ENCODE assay signal across 8 mouse cellular contexts in the genomic region with DNA sequence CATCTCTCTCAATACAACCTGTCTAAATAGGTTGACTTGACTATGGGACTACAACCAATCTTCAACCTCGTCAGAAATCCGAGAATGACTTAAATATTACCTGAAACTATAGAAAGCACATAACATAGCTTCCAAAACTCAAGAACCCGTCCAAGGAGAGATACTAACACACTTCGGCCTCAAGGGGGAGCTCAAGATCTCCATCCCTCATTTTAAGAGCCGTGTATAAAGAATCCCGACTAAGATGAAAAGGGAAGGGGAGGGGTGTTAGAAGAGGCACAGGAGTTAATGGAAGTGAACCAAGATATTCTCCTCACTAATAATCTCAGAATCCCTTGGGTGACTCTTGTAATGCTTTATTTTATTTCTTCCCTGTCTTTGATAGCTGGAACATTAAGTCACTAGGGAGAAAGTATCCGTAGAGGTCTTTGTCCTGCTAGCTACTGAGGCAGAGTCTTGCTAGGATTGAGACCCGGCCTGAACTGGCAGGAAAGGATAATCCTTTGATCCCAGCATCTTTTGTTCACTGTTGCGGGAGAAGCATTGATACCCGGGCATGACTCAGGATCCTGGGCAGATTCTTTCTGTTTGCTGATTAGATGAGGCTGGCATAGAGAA. TPM values are rescaled to one million over a fixed set of nuclear protein-coding genes. Genes with fewer than 3 reads are reported as not detected.
DNase-seq lines count a peak whose midpoint lies in the region; ATAC-seq and TF ChIP-seq lines count a peak whose summit lies in the region.

No protein-coding gene starts in this region.

- peak; percentile 45 for DNase-seq in right cerebral cortex, adult 18-20 months
- no peak for DNase-seq in right cerebral cortex, postnatal 25 days
- peak; percentile 87 for DNase-seq in c-Kit-positive CD71-positive TER-119-positive erythroid progenitor cells, embryonic 14.5 days (ENCODE audit: low spot score)
- peak; percentile 81 for DNase-seq in hindlimb bud, embryonic 11.5 days (ENCODE audit: extremely low spot score, low read depth, low spot score)
- DNase-seq in limb, embryonic 14.5 days (ENCODE audit: low spot score), result peak; percentile 63
- DNase-seq in midbrain, postnatal 0 days (ENCODE audit: low spot score), result peak; percentile 76
- peak; percentile 61 for DNase-seq in stomach, postnatal 0 days (ENCODE audit: low spot score)

- TF ChIP-seq POLR2A in limb, embryonic 14.5 days (IDR thresholded peaks at IDR 0.05; ENCODE audit: borderline replicate concordance, extremely low read depth, insufficient read depth, insufficient read length), result no peak

- WGBS in forebrain, embryonic 12.5 days, result 3% methylated on average over 10 of the region's 10 CpGs
- WGBS in limb, embryonic 14.5 days, result 24% methylated on average over 10 of the region's 10 CpGs
- 2% methylated on average over 10 of the region's 10 CpGs for WGBS in midbrain, postnatal 0 days
- 17% methylated on average over 10 of the region's 10 CpGs for WGBS in stomach, postnatal 0 days

- H3K9me3 ChIP-seq in forebrain, embryonic 12.5 days, result no peaks in the 10 kb centered on the region
- no peaks in the 10 kb centered on the region for H3K9me3 ChIP-seq in limb, embryonic 14.5 days (ENCODE audit: control insufficient read depth, low read length)
- no peaks in the 10 kb centered on the region for H3K9me3 ChIP-seq in midbrain, postnatal 0 days (ENCODE audit: low read length)
- no peaks in the 10 kb centered on the region for H3K9me3 ChIP-seq in stomach, postnatal 0 days (ENCODE audit: control insufficient read depth, low read length)

- H3K27ac ChIP-seq in forebrain, embryonic 12.5 days, result no peak overlapping the region
- H3K27ac ChIP-seq in limb, embryonic 14.5 days (replicated peaks; ENCODE audit: low read depth, low read length), result no peak overlapping the region
- no peak overlapping the region for H3K27ac ChIP-seq in midbrain, postnatal 0 days (ENCODE audit: low read depth, low read length)
- H3K27ac ChIP-seq in stomach, postnatal 0 days (replicated peaks), result no peak overlapping the region

- peaks cover 5% of the 10 kb centered on the region; the same call in 1 of the 2 replicates for H3K4me1 ChIP-seq in forebrain, embryonic 12.5 days
- H3K4me1 ChIP-seq in limb, embryonic 14.5 days (ENCODE audit: control insufficient read depth, insufficient read depth, low read length), result 0 out of 2 replicates have a peak, but pooled peaks cover 3% of the 10 kb centered on the region
- no peaks in the 10 kb centered on the region for H3K4me1 ChIP-seq in midbrain, postnatal 0 days (ENCODE audit: insufficient read depth, low read length)
- H3K4me1 ChIP-seq in stomach, postnatal 0 days (replicated peaks; ENCODE audit: control insufficient read depth, insufficient read depth), result no peaks in the 10 kb centered on the region

- TF ChIP-seq CTCF in midbrain, postnatal 0 days (IDR thresholded peaks at IDR 0.05), result peak; percentile 94
- TF ChIP-seq CTCF in stomach, postnatal 0 days (IDR thresholded peaks at IDR 0.05; ENCODE audit: low read depth), result peak; percentile 92

- no peaks in the 10 kb centered on the region for H3K36me3 ChIP-seq in forebrain, embryonic 12.5 days (replicated peaks)
- H3K36me3 ChIP-seq in limb, embryonic 14.5 days (ENCODE audit: control insufficient read depth, insufficient read depth, low read length), result no peaks in the 10 kb centered on the region
- H3K36me3 ChIP-seq in midbrain, postnatal 0 days (ENCODE audit: insufficient read depth, low read length), result no peaks in the 10 kb centered on the region
- H3K36me3 ChIP-seq in stomach, postnatal 0 days (ENCODE audit: control insufficient read depth, insufficient read depth, low read length), result no peaks in the 10 kb centered on the region

- peak overlapping the region; percentile 43 for H3K4me2 ChIP-seq in forebrain, embryonic 12.5 days
- no peak overlapping the region for H3K4me2 ChIP-seq in limb, embryonic 14.5 days (replicated peaks; ENCODE audit: low read depth, low read length, severe bottlenecking)
- H3K4me2 ChIP-seq in midbrain, postnatal 0 days (ENCODE audit: low read depth, low read length, poor library complexity, severe bottlenecking), result peak overlapping the region; percentile 40
- peak overlapping the region; percentile 18 for H3K4me2 ChIP-seq in stomach, postnatal 0 days (replicated peaks; ENCODE audit: low read depth)

- peak; percentile 82 for ATAC-seq in forebrain, embryonic 12.5 days (ENCODE audit: low FRiP score)
- 0 out of 2 replicates have a peak, but pooled peaks have one; percentile 41 for ATAC-seq in limb, embryonic 14.5 days (ENCODE audit: low FRiP score, low read depth)
- ATAC-seq in midbrain, postnatal 0 days (ENCODE audit: low FRiP score), result peak; percentile 85
- ATAC-seq in stomach, postnatal 0 days (ENCODE audit: low FRiP score, low TSS enrichment), result peak; percentile 18; the same call in 1 of the 2 replicates

- no peak overlapping the region for H3K4me3 ChIP-seq in forebrain, embryonic 12.5 days (replicated peaks)
- no peak overlapping the region for H3K4me3 ChIP-seq in limb, embryonic 14.5 days (replicated peaks; ENCODE audit: low read length)
- H3K4me3 ChIP-seq in midbrain, postnatal 0 days (ENCODE audit: low read depth, low read length), result peak overlapping the region; percentile 19; the same call in 1 of the 2 replicates
- H3K4me3 ChIP-seq in stomach, postnatal 0 days (ENCODE audit: low read depth, low read length), result no peak overlapping the region

- TF ChIP-seq EP300 in stomach, postnatal 0 days (optimal IDR thresholded peaks at IDR 0.05), result no peak

- H3K27me3 ChIP-seq in forebrain, embryonic 12.5 days, result no peaks in the 10 kb centered on the region
- no peaks in the 10 kb centered on the region for H3K27me3 ChIP-seq in limb, embryonic 14.5 days (ENCODE audit: control insufficient read depth, insufficient read depth, low read length)
- H3K27me3 ChIP-seq in midbrain, postnatal 0 days (ENCODE audit: insufficient read depth, low read length), result no peaks in the 10 kb centered on the region
- H3K27me3 ChIP-seq in stomach, postnatal 0 days (ENCODE audit: control insufficient read depth, insufficient read depth, low read length), result no peaks in the 10 kb centered on the region

- H3K9ac ChIP-seq in forebrain, embryonic 12.5 days, result no peak overlapping the region
- no peak overlapping the region for H3K9ac ChIP-seq in limb, embryonic 14.5 days (ENCODE audit: low read depth, low read length, severe bottlenecking)
- no peak overlapping the region for H3K9ac ChIP-seq in midbrain, postnatal 0 days (replicated peaks; ENCODE audit: low read length, poor library complexity, severe bottlenecking)
- H3K9ac ChIP-seq in stomach, postnatal 0 days (ENCODE audit: low read length), result no peak overlapping the region

RNA-seq across cellular contexts. Expression of gene Eed, which starts 17.3 kb away (rescaled TPM):
- polyA plus RNA-seq in forebrain, embryonic 12.5 days (2016; fragmentation: Nextera tagmentation; extraction: Ambion mirVana), result 85.6 and 94.6 TPM in 2 replicates
- 58.8 and 99.5 TPM in 2 replicates for polyA plus RNA-seq in limb, embryonic 14.5 days (2012; rRNA removed)
- polyA plus RNA-seq in limb, embryonic 14.5 days (2014; fragmentation: Nextera tagmentation; extraction: Ambion mirVana), result 62.8 and 73.0 TPM in 2 replicates
- total RNA-seq in midbrain, postnatal 0 days (2014; rRNA removed), result 25.4 and 29.5 TPM in 2 replicates
- 14.3 and 18.0 TPM in 2 replicates for polyA plus RNA-seq in midbrain, postnatal 0 days (2015; fragmentation: Nextera tagmentation; extraction: Ambion mirVana)
- 35.7 and 38.0 TPM in 2 replicates for polyA plus RNA-seq in stomach, postnatal 0 days (2015; fragmentation: Nextera tagmentation; extraction: Ambion mirVana)

RNA-seq across cellular contexts. Expression of gene Hikeshi, which starts 57.1 kb away (rescaled TPM):
- 155 and 157 TPM in 2 replicates for polyA plus RNA-seq in forebrain, embryonic 12.5 days (2016; fragmentation: Nextera tagmentation; extraction: Ambion mirVana)
- polyA plus RNA-seq in limb, embryonic 14.5 days (2012; rRNA removed), result 69.6 and 71.4 TPM in 2 replicates
- polyA plus RNA-seq in limb, embryonic 14.5 days (2014; fragmentation: Nextera tagmentation; extraction: Ambion mirVana), result 124 and 126 TPM in 2 replicates
- 55.6 and 57.3 TPM in 2 replicates for total RNA-seq in midbrain, postnatal 0 days (2014; rRNA removed)
- polyA plus RNA-seq in midbrain, postnatal 0 days (2015; fragmentation: Nextera tagmentation; extraction: Ambion mirVana), result 123 and 128 TPM in 2 replicates
- 69.2 and 72.8 TPM in 2 replicates for polyA plus RNA-seq in stomach, postnatal 0 days (2015; fragmentation: Nextera tagmentation; extraction: Ambion mirVana)

Comparison
In these comparisons a context has a peak if more than half of its experiments do, and no peak if none do; other contexts are left out.
1. ATAC-seq: peak in every context shown above with its lines; median percentile 85 in midbrain, postnatal 0 days; 82 in forebrain, embryonic 12.5 days; 41 in limb, embryonic 14.5 days; 18 in stomach, postnatal 0 days.